21 mouse cellular contexts compared by ENCODE assay signal in the genomic region with DNA sequence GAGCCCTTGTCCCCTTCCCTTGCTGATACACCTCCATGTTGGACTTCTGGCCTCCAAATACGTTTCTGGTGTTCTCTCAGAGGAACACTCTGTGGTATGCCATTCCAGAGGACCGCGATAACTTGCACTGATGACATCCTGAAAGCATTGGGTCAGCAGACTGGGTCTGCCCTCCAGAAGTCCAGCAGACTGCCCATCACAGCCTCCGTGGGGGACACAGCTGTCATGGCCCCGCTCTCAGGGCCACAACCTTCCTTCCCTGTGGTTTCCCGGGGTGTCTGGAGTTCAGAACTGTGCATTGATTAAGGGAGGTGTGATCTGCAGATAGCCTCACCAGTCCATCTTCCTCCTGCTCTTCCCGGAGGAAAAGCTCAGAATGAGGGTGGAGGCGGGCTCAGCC. TPM values are rescaled to one million over a fixed set of nuclear protein-coding genes. Genes with fewer than 3 reads are reported as not detected.
"Had no signal": no experiment of that assay in that cellular context is flagged by ENCODE, and none has a peak within 500 bp of the region (broad histone marks: within the 10 kb centered on the region; RNA-seq: fewer than 3 reads in every experiment).

No protein-coding gene starts in this region.

- H3K4me3 ChIP-seq: intestine, embryonic 15.5 days; kidney, embryonic 15.5 days; layer of hippocampus, adult 2 months; liver, embryonic 13.5 days; midbrain, embryonic 10.5 days; midbrain, embryonic 13.5 days; neural tube, embryonic 12.5 days; neural tube, embryonic 15.5 days had no signal

- DNase-seq: kidney, adult 11 months; kidney, adult 8-10 months; kidney, postnatal 25 days; left cerebral cortex, postnatal 4 days; liver, embryonic 13.5 days; lung, adult 2 months; lung, postnatal 14 days; lung, postnatal 4 days; thymus, adult 18-20 months; thymus, postnatal 36 days had no signal

- H3K4me2 ChIP-seq: intestine, embryonic 15.5 days; kidney, embryonic 15.5 days; liver, embryonic 13.5 days; midbrain, embryonic 13.5 days; neural tube, embryonic 12.5 days; neural tube, embryonic 15.5 days had no signal

- ATAC-seq: intestine, embryonic 15.5 days; midbrain, embryonic 13.5 days had no signal

- H3K9ac ChIP-seq: intestine, embryonic 15.5 days; kidney, embryonic 15.5 days; liver, embryonic 13.5 days; midbrain, embryonic 13.5 days; neural tube, embryonic 12.5 days; neural tube, embryonic 15.5 days had no signal

- H3K27ac ChIP-seq: intestine, embryonic 15.5 days; kidney, embryonic 15.5 days; layer of hippocampus, adult 2 months; liver, embryonic 13.5 days; midbrain, embryonic 10.5 days; midbrain, embryonic 13.5 days; neural tube, embryonic 12.5 days; neural tube, embryonic 15.5 days had no signal

- H3K9me3 ChIP-seq: intestine, embryonic 15.5 days; kidney, embryonic 15.5 days; liver, embryonic 13.5 days; midbrain, embryonic 10.5 days; midbrain, embryonic 13.5 days; neural tube, embryonic 12.5 days; neural tube, embryonic 15.5 days had no signal

RNA-seq across cellular contexts. Expression of a gene that starts 2.0 kb away (rescaled TPM):
- total RNA-seq: layer of hippocampus, adult 2 months; layer of hippocampus, postnatal 25 days; left cerebral cortex, postnatal 10 days; left cerebral cortex, postnatal 4 days; liver, adult 2 months; midbrain, postnatal 0 days had no signal
- polyA plus RNA-seq: midbrain, embryonic 10.5 days; midbrain, embryonic 13.5 days; midbrain, postnatal 0 days; neural tube, embryonic 12.5 days had no signal
